Mouse (Mus musculus) bone marrow, adult 2 months (tissue): ENCODE results near the gene Helz.

ENCODE experiments used
- CTCF ChIP-seq: fragments of 200-500 bp; IDR thresholded peaks from 2 replicates; pipeline ENCODE4 v1.5.1; 2011; ENCODE audit warnings: low read length, control low read depth; ENCODE audit not compliant: control insufficient read depth, insufficient read depth
- POLR2A ChIP-seq: fragments of 200-500 bp; IDR thresholded peaks from 2 replicates; pipeline ENCODE4 v1.6.1; 2011; ENCODE audit warnings: low read depth, mild to moderate bottlenecking, control low read depth, low read length, borderline replicate concordance; ENCODE audit not compliant: control insufficient read depth

DNA sequence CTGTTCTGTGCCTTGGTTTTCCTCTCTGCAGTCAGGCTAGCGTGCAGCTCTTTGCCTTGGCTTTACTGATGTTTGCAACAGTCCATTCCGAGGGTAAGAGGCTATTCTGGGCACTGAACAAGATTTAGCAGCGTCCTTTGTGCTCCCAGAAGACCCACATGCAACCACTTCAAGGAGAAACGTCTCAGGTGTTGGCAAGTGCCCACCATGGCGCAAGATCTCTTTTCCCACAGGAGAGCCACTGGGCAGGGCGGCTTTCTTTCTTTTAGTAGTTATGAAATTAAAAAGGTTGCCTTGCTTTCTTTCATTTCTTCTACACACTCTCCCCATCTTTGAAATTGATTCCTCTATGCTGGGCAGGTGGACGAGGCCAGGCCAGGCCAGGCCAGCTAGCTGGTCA lies 181.4 kb downstream of the Helz start:
- TF ChIP-seq CTCF = no peak
- TF ChIP-seq POLR2A = no peak
